Mouse (Mus musculus) spleen, postnatal 4 days (tissue): ENCODE measurements around the gene Ppp2r5b.

ENCODE experiments used
- DNase-seq, 2 experiments: peaks; one replicate each; pipeline ENCODE4 v3.0.0; 2022; ENCODE audit warnings: low spot score in 2 of 2

The Ppp2r5b gene

GRCm38 (mm10) chr19:6236842-6237241 is 1.2 kb upstream of the Ppp2r5b start:
- peak in 1 of 2 experiments; percentile 17 for DNase-seq

- peak; percentile 87 to 92 for DNase-seq
Observed at GRCm38 (mm10) chr19:6236053-6236441, 375 bp upstream of the Ppp2r5b start.

GRCm38 (mm10) chr19:6234337-6235083 is 1.2 kb downstream of the Ppp2r5b start:
- DNase-seq: peak; percentile 77 to 83

- peak in 1 of 2 experiments; percentile 15 for DNase-seq
Observed at GRCm38 (mm10) chr19:6233647-6234046, 2.0 kb downstream of the Ppp2r5b start.

GRCm38 (mm10) chr19:6231036-6231435 is 4.6 kb downstream of the Ppp2r5b start:
- DNase-seq: no peak

- DNase-seq: no peak
Observed at GRCm38 (mm10) chr19:6230411-6230810, 5.3 kb downstream of the Ppp2r5b start.

GRCm38 (mm10) chr19:6227864-6228263 is 7.8 kb downstream of the Ppp2r5b start:
- no peak for DNase-seq

- DNase-seq: no peak
Observed at GRCm38 (mm10) chr19:6226763-6227162, 8.9 kb downstream of the Ppp2r5b start.

GRCm38 (mm10) chr19:6226135-6226534 is 9.5 kb downstream of the Ppp2r5b start, which contains the start of gene Gpha2:
TSS of gene Gpha2 (plus strand) at chr19:6226380.
- DNase-seq: no peak

- no peak for DNase-seq
Observed at GRCm38 (mm10) chr19:6218606-6219005, 17.1 kb downstream of the Ppp2r5b start.

- no peak for DNase-seq
Observed at GRCm38 (mm10) chr19:6216046-6216705, 19.5 kb downstream of the Ppp2r5b start.

- DNase-seq: no peak
Observed at GRCm38 (mm10) chr19:6206716-6207115, 29.0 kb downstream of the Ppp2r5b start.

GRCm38 (mm10) chr19:6204265-6204664 is 31.4 kb downstream of the Ppp2r5b start:
- DNase-seq: no peak

- no peak for DNase-seq
Observed at GRCm38 (mm10) chr19:6184131-6184530, 51.5 kb downstream of the Ppp2r5b start, which contains the start of gene Majin. TSS of gene Majin (plus strand) at chr19:6184388.

GRCm38 (mm10) chr19:6182534-6182933 is 53.1 kb downstream of the Ppp2r5b start:
- no peak for DNase-seq

- DNase-seq: no peak
Observed at GRCm38 (mm10) chr19:6181629-6182028, 54.0 kb downstream of the Ppp2r5b start.

GRCm38 (mm10) chr19:6178775-6179174 is 56.9 kb downstream of the Ppp2r5b start:
- no peak for DNase-seq
